In genomic region chr12:112800476-112800875, GRCm38 (mm10) we compare ENCODE assay signal across 8 mouse cellular contexts. TPM values are rescaled to one million over a fixed set of nuclear protein-coding genes. Genes with fewer than 3 reads are reported as not detected.
DNase-seq lines count a peak whose midpoint lies in the region; ATAC-seq and TF ChIP-seq lines count a peak whose summit lies in the region.

No protein-coding gene starts in this region.

- peak; percentile 86 for TF ChIP-seq CTCF in intestine, postnatal 0 days (IDR thresholded peaks at IDR 0.05; ENCODE audit: low read depth)

- WGBS in forebrain, embryonic 14.5 days = 6% methylated on average over 4 of the region's 4 CpGs
- 12% methylated on average over 4 of the region's 4 CpGs for WGBS in intestine, postnatal 0 days
- 10% methylated on average over 4 of the region's 4 CpGs for WGBS in liver, embryonic 15.5 days (ENCODE audit: insufficient replicate concordance)
- 14% methylated on average over 4 of the region's 4 CpGs for WGBS in neural tube, embryonic 12.5 days

- no peaks in the 10 kb centered on the region for H3K4me1 ChIP-seq in forebrain, embryonic 14.5 days (ENCODE audit: control insufficient read depth, insufficient read depth, low read length)
- H3K4me1 ChIP-seq in intestine, postnatal 0 days (replicated peaks; ENCODE audit: control insufficient read depth, insufficient read depth, low read length) = 0 out of 2 replicates have a peak, but pooled peaks cover 3% of the 10 kb centered on the region
- H3K4me1 ChIP-seq in liver, embryonic 15.5 days (replicated peaks) = peaks cover 8% of the 10 kb centered on the region
- peaks cover 19% of the 10 kb centered on the region for H3K4me1 ChIP-seq in neural tube, embryonic 12.5 days

- peaks cover 17% of the 10 kb centered on the region for H3K27me3 ChIP-seq in forebrain, embryonic 14.5 days (replicated peaks; ENCODE audit: control insufficient read depth, insufficient read depth, low read length)
- peaks cover 14% of the 10 kb centered on the region for H3K27me3 ChIP-seq in intestine, postnatal 0 days (replicated peaks; ENCODE audit: control insufficient read depth, insufficient read depth, low read length)
- peaks cover 84% of the 10 kb centered on the region for H3K27me3 ChIP-seq in liver, embryonic 15.5 days
- H3K27me3 ChIP-seq in neural tube, embryonic 12.5 days (replicated peaks) = peaks cover 36% of the 10 kb centered on the region

- peak; percentile 51 for ATAC-seq in forebrain, embryonic 14.5 days
- ATAC-seq in intestine, postnatal 0 days = peak; percentile 45; the same call in 1 of the 2 replicates
- ATAC-seq in liver, embryonic 15.5 days (ENCODE audit: insufficient read depth) = 0 out of 2 replicates have a peak, but pooled peaks have one; percentile 39
- ATAC-seq in neural tube, embryonic 12.5 days (ENCODE audit: low FRiP score, low read depth) = 0 out of 2 replicates have a peak, but pooled peaks have one; percentile 14

- H3K4me3 ChIP-seq in forebrain, embryonic 14.5 days (ENCODE audit: low read depth, low read length) = no peak overlapping the region
- no peak overlapping the region for H3K4me3 ChIP-seq in intestine, postnatal 0 days (ENCODE audit: low read depth, low read length)
- no peak overlapping the region for H3K4me3 ChIP-seq in liver, embryonic 15.5 days (replicated peaks)
- H3K4me3 ChIP-seq in neural tube, embryonic 12.5 days = no peak overlapping the region

- H3K27ac ChIP-seq in forebrain, embryonic 14.5 days (ENCODE audit: low read depth, low read length) = no peak overlapping the region
- H3K27ac ChIP-seq in intestine, postnatal 0 days (ENCODE audit: low read depth, low read length) = no peak overlapping the region
- H3K27ac ChIP-seq in liver, embryonic 15.5 days (replicated peaks) = no peak overlapping the region
- H3K27ac ChIP-seq in neural tube, embryonic 12.5 days = no peak overlapping the region

- no peaks in the 10 kb centered on the region for H3K9me3 ChIP-seq in forebrain, embryonic 14.5 days (replicated peaks; ENCODE audit: control insufficient read depth, low read length)
- H3K9me3 ChIP-seq in intestine, postnatal 0 days (ENCODE audit: control insufficient read depth) = no peaks in the 10 kb centered on the region
- no peaks in the 10 kb centered on the region for H3K9me3 ChIP-seq in liver, embryonic 15.5 days (replicated peaks)
- no peaks in the 10 kb centered on the region for H3K9me3 ChIP-seq in neural tube, embryonic 12.5 days

- H3K36me3 ChIP-seq in forebrain, embryonic 14.5 days (ENCODE audit: control insufficient read depth, insufficient read depth, low read length) = no peaks in the 10 kb centered on the region
- H3K36me3 ChIP-seq in intestine, postnatal 0 days (ENCODE audit: control insufficient read depth, insufficient read depth) = no peaks in the 10 kb centered on the region
- H3K36me3 ChIP-seq in liver, embryonic 15.5 days (replicated peaks) = no peaks in the 10 kb centered on the region
- H3K36me3 ChIP-seq in neural tube, embryonic 12.5 days = no peaks in the 10 kb centered on the region

- peak; percentile 67 for DNase-seq in urinary bladder, postnatal 14 days (ENCODE audit: low spot score)
- no peak for DNase-seq in urinary bladder, adult 2 months (ENCODE audit: low spot score)
- peak; percentile 74 for DNase-seq in c-Kit-positive CD71-negative TER-119-negative erythroid progenitor cells, embryonic 14.5 days (ENCODE audit: low read depth)
- DNase-seq in forebrain, embryonic 14.5 days (ENCODE audit: low spot score) = peak; percentile 76
- DNase-seq in thymus, postnatal 36 days = peak; percentile 82 to 85

- no peak overlapping the region for H3K4me2 ChIP-seq in forebrain, embryonic 14.5 days (ENCODE audit: low read length)
- no peak overlapping the region for H3K4me2 ChIP-seq in intestine, postnatal 0 days (replicated peaks; ENCODE audit: low read depth)
- no peak overlapping the region for H3K4me2 ChIP-seq in liver, embryonic 15.5 days
- H3K4me2 ChIP-seq in neural tube, embryonic 12.5 days (replicated peaks) = no peak overlapping the region

- H3K9ac ChIP-seq in forebrain, embryonic 14.5 days (ENCODE audit: low read length) = no peak overlapping the region
- H3K9ac ChIP-seq in intestine, postnatal 0 days (ENCODE audit: low read depth, low read length) = no peak overlapping the region
- H3K9ac ChIP-seq in liver, embryonic 15.5 days = no peak overlapping the region
- no peak overlapping the region for H3K9ac ChIP-seq in neural tube, embryonic 12.5 days

RNA-seq across cellular contexts. Expression of gene Ahnak2, which starts 2.0 kb away (rescaled TPM):
- polyA plus RNA-seq in urinary bladder, adult 2 months (2012; rRNA removed) = 40.7 and 65.9 TPM in 2 replicates
- 0.29 and 0.51 TPM in 2 replicates for polyA plus RNA-seq in forebrain, embryonic 14.5 days (2014; fragmentation: Nextera tagmentation; extraction: Ambion mirVana)
- 1.6 TPM in 2 replicates for polyA plus RNA-seq in intestine, postnatal 0 days (2015; fragmentation: Nextera tagmentation; extraction: Ambion mirVana)
- 0.18 and 0.23 TPM in 2 replicates for polyA plus RNA-seq in liver, embryonic 15.5 days (2015; fragmentation: Nextera tagmentation; extraction: Ambion mirVana)
- polyA plus RNA-seq in neural tube, embryonic 12.5 days (2016; fragmentation: Nextera tagmentation; extraction: Ambion mirVana) = 0.93 and 1.2 TPM in 2 replicates

RNA-seq across cellular contexts. Expression of gene Clba1, which starts 8.3 kb away (rescaled TPM):
- 4.5 and 5.3 TPM in 2 replicates for polyA plus RNA-seq in urinary bladder, adult 2 months (2012; rRNA removed)
- 17.0 and 19.4 TPM in 2 replicates for polyA plus RNA-seq in forebrain, embryonic 14.5 days (2014; fragmentation: Nextera tagmentation; extraction: Ambion mirVana)
- 3.6 TPM in 2 replicates for polyA plus RNA-seq in intestine, postnatal 0 days (2015; fragmentation: Nextera tagmentation; extraction: Ambion mirVana)
- polyA plus RNA-seq in liver, embryonic 15.5 days (2015; fragmentation: Nextera tagmentation; extraction: Ambion mirVana) = 0.43 and 0.61 TPM in 2 replicates
- 16.5 and 18.6 TPM in 2 replicates for polyA plus RNA-seq in neural tube, embryonic 12.5 days (2016; fragmentation: Nextera tagmentation; extraction: Ambion mirVana)

RNA-seq across cellular contexts. Expression of gene Cdca4, which starts 28.7 kb away (rescaled TPM):
- 17.0 and 22.2 TPM in 2 replicates for polyA plus RNA-seq in urinary bladder, adult 2 months (2012; rRNA removed)
- polyA plus RNA-seq in forebrain, embryonic 14.5 days (2014; fragmentation: Nextera tagmentation; extraction: Ambion mirVana) = 101 and 112 TPM in 2 replicates
- 22.6 and 24.1 TPM in 2 replicates for polyA plus RNA-seq in intestine, postnatal 0 days (2015; fragmentation: Nextera tagmentation; extraction: Ambion mirVana)
- polyA plus RNA-seq in liver, embryonic 15.5 days (2015; fragmentation: Nextera tagmentation; extraction: Ambion mirVana) = 62.9 and 67.0 TPM in 2 replicates
- polyA plus RNA-seq in neural tube, embryonic 12.5 days (2016; fragmentation: Nextera tagmentation; extraction: Ambion mirVana) = 103 and 109 TPM in 2 replicates

RNA-seq across cellular contexts. Expression of gene Pld4, which starts 40.0 kb away (rescaled TPM):
- 38.7 and 38.8 TPM in 2 replicates for polyA plus RNA-seq in urinary bladder, adult 2 months (2012; rRNA removed)
- polyA plus RNA-seq in forebrain, embryonic 14.5 days (2014; fragmentation: Nextera tagmentation; extraction: Ambion mirVana) = 5.9 and 7.0 TPM in 2 replicates
- polyA plus RNA-seq in intestine, postnatal 0 days (2015; fragmentation: Nextera tagmentation; extraction: Ambion mirVana) = 6.7 and 6.9 TPM in 2 replicates
- 22.4 and 23.3 TPM in 2 replicates for polyA plus RNA-seq in liver, embryonic 15.5 days (2015; fragmentation: Nextera tagmentation; extraction: Ambion mirVana)
- 5.1 and 5.8 TPM in 2 replicates for polyA plus RNA-seq in neural tube, embryonic 12.5 days (2016; fragmentation: Nextera tagmentation; extraction: Ambion mirVana)

Comparison
In these comparisons a context has a peak if more than half of its experiments do, and no peak if none do; other contexts are left out.
1. RNA of gene Ahnak2, which starts 2.0 kb away (polyA plus RNA-seq): 40.7 to 65.9 TPM in urinary bladder, adult 2 months; 1.6 TPM in intestine, postnatal 0 days, 0.93 to 1.2 TPM in neural tube, embryonic 12.5 days, 0.29 to 0.51 TPM in forebrain, embryonic 14.5 days and 0.18 to 0.23 TPM in liver, embryonic 15.5 days; every median in the first group is over 10 times any median in the second.
2. Peak in every context shown above with its lines, with median percentiles within 50 percentile points of each other: ATAC-seq.